Mouse (Mus musculus): Measurements from ENCODE around the gene Crkl.

GRCm38 (mm10) chr16:17474761-17475160, 23.0 kb downstream of the Crkl start:
- TF ChIP-seq EP300 (optimal IDR thresholded peaks at IDR 0.05) (no peak), CTCF (IDR thresholded peaks at IDR 0.05; ENCODE audit: low read depth) (no peak)

All from stomach, postnatal 0 days (tissue).